Mouse (Mus musculus) ES-E14 (cell line): ENCODE measurements at regions not wholly inside any gene's neighbourhood (a gene's known extent, or its start where the extent isn't known, plus 50 kb on each side); places are given as distances from the start of the nearest gene placed in this dataset.

Experiments used
- DNase-seq: peaks from one replicate; pipeline ENCODE4 v3.0.0-alpha.2; 2013; ENCODE audit warnings: low read depth, low spot score
- H3K27ac ChIP-seq: 2 replicates; pipeline ENCODE4 v1.5.1; 2012; ENCODE audit warnings: low read depth, mild to moderate bottlenecking, low read length, moderate library complexity, mixed read lengths; ENCODE audit not compliant: poor library complexity, insufficient read depth, severe bottlenecking
- H3K36me3 ChIP-seq: 2 replicates; pipeline ENCODE4 v1.6.1; 2012; ENCODE audit warnings: mild to moderate bottlenecking, low read length, moderate library complexity, mixed read lengths; ENCODE audit not compliant: control insufficient read depth, poor library complexity, insufficient read depth, severe bottlenecking
- H3K4me1 ChIP-seq, 2 experiments: fragments of 150-350 bp in 1 of 2; sonication (generic) in 1 of 2; 2 replicates each; pipeline ENCODE4 v1.6.1; 2012; ENCODE audit warnings: low read length in 2 of 2, mild to moderate bottlenecking in 1 of 2, mixed read lengths in 1 of 2; ENCODE audit not compliant: control insufficient read depth in 2 of 2, insufficient read depth in 2 of 2, poor library complexity in 1 of 2
- H3K4me3 ChIP-seq, 2 experiments: fragments of 150-350 bp in 1 of 2; sonication (generic) in 1 of 2; 2 replicates each; pipeline ENCODE4 v1.5.1; 2012; ENCODE audit warnings: low read length in 2 of 2, low read depth in 1 of 2, mild to moderate bottlenecking in 1 of 2, mixed read lengths in 1 of 2; ENCODE audit not compliant: insufficient read depth in 1 of 2, poor library complexity in 1 of 2, severe bottlenecking in 1 of 2
- H3K9ac ChIP-seq: 2 replicates; pipeline ENCODE4 v1.6.1; 2012; ENCODE audit warnings: low read depth, mild to moderate bottlenecking, low read length, mixed read lengths; ENCODE audit not compliant: poor library complexity, insufficient read depth, severe bottlenecking
- H3K9me3 ChIP-seq: fragments of 150-350 bp; sonication (generic); 2 replicates; pipeline ENCODE4 v1.6.1; 2012; ENCODE audit warnings: low read depth, mild to moderate bottlenecking, low read length; ENCODE audit not compliant: control insufficient read depth, insufficient read depth
- CHD2 ChIP-seq: IDR thresholded peaks from 2 replicates; pipeline ENCODE4 v1.6.1; 2014; ENCODE audit warnings: mild to moderate bottlenecking, low read depth, low read length, inconsistent platforms
- HCFC1 ChIP-seq: IDR thresholded peaks from 2 replicates; pipeline ENCODE4 v1.6.1; 2012; ENCODE audit warnings: low read length, inconsistent platforms, borderline replicate concordance; ENCODE audit not compliant: insufficient read depth
- MAFK ChIP-seq: IDR thresholded peaks from 2 replicates; pipeline ENCODE4 v1.6.1; 2014; ENCODE audit warnings: mild to moderate bottlenecking, low read depth, low read length, inconsistent platforms; ENCODE audit not compliant: insufficient read depth
- ZC3H11A ChIP-seq: IDR thresholded peaks from 2 replicates; pipeline ENCODE4 v1.6.1; 2012; ENCODE audit warnings: low read depth, mild to moderate bottlenecking, inconsistent platforms, low read length, borderline replicate concordance
- ZNF384 ChIP-seq: IDR thresholded peaks from 2 replicates; pipeline ENCODE4 v1.6.1; 2012; ENCODE audit warnings: low read depth, low read length, inconsistent platforms
- in situ Hi-C, 2 experiments: fragments of 600-800 bp; cut with MboI; formaldehyde crosslinking; loops; one replicate each; pipeline ENCODE4 v1.15.1; 2025; ENCODE audit warnings: low sequenced_read_pairs in 2 of 2, inconsistent platforms in 1 of 2; ENCODE audit not compliant: unreplicated experiment in 2 of 2

GRCm38 (mm10) chr16:49572485-49573170, 126.4 kb upstream of the Ift57 start:
- H3K4me1 ChIP-seq: no peaks in the 10 kb centered on the region; a peak in 1 of 4 replicates
- no peak overlapping the region for H3K27ac ChIP-seq
- H3K9me3 ChIP-seq: no peaks in the 10 kb centered on the region
- H3K4me3 ChIP-seq: no peak overlapping the region
- DNase-seq: no peak
- H3K36me3 ChIP-seq: no peaks in the 10 kb centered on the region
- in situ Hi-C loops: no loop called here
- no peak overlapping the region for H3K9ac ChIP-seq
- TF ChIP-seq ZNF384 (no peak), MAFK (no peak), CHD2 (no peak)

- Histone ChIP-seq H3K4me3 (no peak overlapping the region), H3K27ac (no peak overlapping the region), H3K4me1 (no peaks in the 10 kb centered on the region; a peak in 1 of 4 replicates), H3K9ac (no peak overlapping the region), H3K9me3 (no peaks in the 10 kb centered on the region), H3K36me3 (no peaks in the 10 kb centered on the region)
- in situ Hi-C loops: no loop called here
- no peak for TF ChIP-seq MAFK
- TF ChIP-seq ZNF384: no peak
- DNase-seq: no peak
These were observed 125.9 kb upstream of the Ift57 start for GRCm38 (mm10) chr16:49573171-49573517.

- Histone ChIP-seq H3K36me3 (no peaks in the 10 kb centered on the region), H3K27ac (no peak overlapping the region), H3K4me1 (no peaks in the 10 kb centered on the region; a peak in 1 of 4 replicates), H3K4me3 (no peak overlapping the region), H3K9me3 (no peaks in the 10 kb centered on the region), H3K9ac (no peak overlapping the region)
- DNase-seq: no peak
- TF ChIP-seq ZNF384 (no peak), CHD2 (no peak), MAFK (no peak), HCFC1 (no peak), ZC3H11A (no peak)
- in situ Hi-C loops: no loop called here
These were observed 120.1 kb upstream of the Ift57 start for GRCm38 (mm10) chr16:49578976-49579375.

- Histone ChIP-seq H3K4me3 (no peak overlapping the region), H3K4me1 (no peaks in the 10 kb centered on the region; a peak in 1 of 4 replicates), H3K27ac (no peak overlapping the region), H3K36me3 (no peaks in the 10 kb centered on the region), H3K9ac (no peak overlapping the region), H3K9me3 (no peaks in the 10 kb centered on the region)
- TF ChIP-seq ZC3H11A: no peak
- TF ChIP-seq ZNF384: no peak
- no peak for TF ChIP-seq CHD2
- TF ChIP-seq MAFK: no peak
- no peak for TF ChIP-seq HCFC1
- DNase-seq: no peak
- in situ Hi-C loops: no loop called here
These were observed 118.3 kb upstream of the Ift57 start for GRCm38 (mm10) chr16:49580708-49581107.

GRCm38 (mm10) chr16:49606500-49606899, 92.5 kb upstream of the Ift57 start:
- no peaks in the 10 kb centered on the region for H3K36me3 ChIP-seq
- TF ChIP-seq HCFC1: no peak
- no peak for DNase-seq
- no peaks in the 10 kb centered on the region for H3K9me3 ChIP-seq
- in situ Hi-C loops: no loop called here
- no peak overlapping the region for H3K9ac ChIP-seq
- no peak overlapping the region for H3K27ac ChIP-seq
- H3K4me1 ChIP-seq: no peaks in the 10 kb centered on the region
- H3K4me3 ChIP-seq: no peak overlapping the region
